Comparison of ENCODE assay signal across 9 mouse cellular contexts in genomic region chr6:135198726-135199125, GRCm38 (mm10). TPM values are rescaled to one million over a fixed set of nuclear protein-coding genes. Genes with fewer than 3 reads are reported as not detected.
A peak's percentile ranks its signal among the peaks of the same experiment; 100 is the strongest.
DNase-seq lines count a peak whose midpoint lies in the region; ATAC-seq lines count a peak whose summit lies in the region.
"Had no signal": no experiment of that assay in that cellular context is flagged by ENCODE, and none has a peak within 500 bp of the region (broad histone marks: within the 10 kb centered on the region; RNA-seq: fewer than 3 reads in every experiment).

No protein-coding gene starts in this region.

- ATAC-seq in heart, embryonic 13.5 days (ENCODE audit: extremely low read depth, insufficient number of reproducible peaks, low FRiP score, low TSS enrichment), result no peak
- no peak for ATAC-seq in hindbrain, embryonic 13.5 days (ENCODE audit: low FRiP score)
- ATAC-seq in midbrain, embryonic 11.5 days (ENCODE audit: low FRiP score), result no peak

- 50% methylated on average over 6 of the region's 6 CpGs for WGBS in heart, embryonic 13.5 days
- 43% methylated on average over 6 of the region's 6 CpGs for WGBS in hindbrain, embryonic 13.5 days
- 47% methylated on average over 6 of the region's 6 CpGs for WGBS in midbrain, embryonic 11.5 days

- peaks cover 19% of the 10 kb centered on the region for H3K4me1 ChIP-seq in heart, embryonic 13.5 days
- peaks cover 29% of the 10 kb centered on the region for H3K4me1 ChIP-seq in hindbrain, embryonic 13.5 days (replicated peaks)
- H3K4me1 ChIP-seq in midbrain, embryonic 11.5 days (ENCODE audit: control insufficient read depth, insufficient read depth, low read length), result peaks cover 2% of the 10 kb centered on the region; the same call in 1 of the 2 replicates

- peaks cover 4% of the 10 kb centered on the region; the same call in 1 of the 2 replicates for H3K27me3 ChIP-seq in heart, embryonic 13.5 days (replicated peaks)
- no peaks in the 10 kb centered on the region for H3K27me3 ChIP-seq in hindbrain, embryonic 13.5 days
- no peaks in the 10 kb centered on the region; the same call in 1 of the 2 replicates for H3K27me3 ChIP-seq in midbrain, embryonic 11.5 days (ENCODE audit: control insufficient read depth, insufficient read depth, low read length)
- H3K27me3 ChIP-seq: CH12.LX had no signal

- intact Hi-C loops in heart, postnatal 10 days (cut with DNase I), result no loop called here

- H3K27ac ChIP-seq in heart, embryonic 13.5 days (replicated peaks), result no peak overlapping the region
- no peak overlapping the region for H3K27ac ChIP-seq in hindbrain, embryonic 13.5 days
- no peak overlapping the region for H3K27ac ChIP-seq in midbrain, embryonic 11.5 days (ENCODE audit: low read depth, low read length)

- no peaks in the 10 kb centered on the region for H3K36me3 ChIP-seq in heart, embryonic 13.5 days
- H3K36me3 ChIP-seq in hindbrain, embryonic 13.5 days, result no peaks in the 10 kb centered on the region
- H3K36me3 ChIP-seq in midbrain, embryonic 11.5 days (ENCODE audit: control insufficient read depth, insufficient read depth, low read length), result no peaks in the 10 kb centered on the region

- H3K4me2 ChIP-seq in heart, embryonic 13.5 days, result peak overlapping the region; percentile 94
- H3K4me2 ChIP-seq in hindbrain, embryonic 13.5 days, result peak overlapping the region; percentile 87
- peak overlapping the region; percentile 85 for H3K4me2 ChIP-seq in midbrain, embryonic 11.5 days

- peak overlapping the region; percentile 94 for H3K4me3 ChIP-seq in heart, embryonic 13.5 days
- H3K4me3 ChIP-seq in hindbrain, embryonic 13.5 days, result peak overlapping the region; percentile 71
- H3K4me3 ChIP-seq in midbrain, embryonic 11.5 days (ENCODE audit: low read depth, low read length), result peak overlapping the region; percentile 71

- no peaks in the 10 kb centered on the region for H3K9me3 ChIP-seq in heart, embryonic 13.5 days
- H3K9me3 ChIP-seq in hindbrain, embryonic 13.5 days, result no peaks in the 10 kb centered on the region
- no peaks in the 10 kb centered on the region; the same call in 1 of the 2 replicates for H3K9me3 ChIP-seq in midbrain, embryonic 11.5 days (ENCODE audit: control insufficient read depth, low read length)

- DNase-seq in heart, postnatal 10 days, result no peak
- peak; percentile 49 for DNase-seq in MEL-GATA-1-ER (ENCODE audit: extremely low read depth, low read depth)
- no peak for DNase-seq in midbrain, embryonic 11.5 days (ENCODE audit: low spot score, missing footprints)
- DNase-seq in cerebellum, postnatal 36 days, result no peak
- DNase-seq in cerebellum, adult 18-20 months, result no peak
- no peak for DNase-seq in ovary, postnatal 10 days (ENCODE audit: low spot score)

- H3K9ac ChIP-seq in heart, embryonic 13.5 days, result peak overlapping the region; percentile 90
- H3K9ac ChIP-seq in hindbrain, embryonic 13.5 days, result peak overlapping the region; percentile 89
- peak overlapping the region; percentile 87; the same call in 1 of the 2 replicates for H3K9ac ChIP-seq in midbrain, embryonic 11.5 days (ENCODE audit: low read length)

RNA-seq across cellular contexts. Expression of gene Hebp1, which starts 0.9 kb away (rescaled TPM):
- 14.5 and 15.9 TPM in 2 replicates for polyA plus RNA-seq in heart, embryonic 13.5 days (2015; fragmentation: Nextera tagmentation; extraction: Ambion mirVana)
- 10 to 100 TPM; 58.5 to 59.0 TPM for total RNA-seq in heart, postnatal 10 days (2021)
- 2.9 and 4.2 TPM in 2 replicates for polyA plus RNA-seq in hindbrain, embryonic 13.5 days (2015; fragmentation: Nextera tagmentation; extraction: Ambion mirVana)
- 1.8 and 2.9 TPM in 2 replicates for polyA plus RNA-seq in midbrain, embryonic 11.5 days (2014; fragmentation: Nextera tagmentation; extraction: Ambion mirVana)
- total RNA-seq: CH12.LX had no signal

RNA-seq across cellular contexts. Expression of gene Fam234b, which starts 0.9 kb away (rescaled TPM):
- polyA plus RNA-seq in heart, embryonic 13.5 days (2015; fragmentation: Nextera tagmentation; extraction: Ambion mirVana), result 8.0 and 8.4 TPM in 2 replicates
- total RNA-seq in heart, postnatal 10 days (2021), result 1 to 10 TPM; 5.6 to 7.5 TPM
- 85.5 and 87.9 TPM in 2 replicates for polyA plus RNA-seq in hindbrain, embryonic 13.5 days (2015; fragmentation: Nextera tagmentation; extraction: Ambion mirVana)
- 29.3 and 33.0 TPM in 2 replicates for polyA plus RNA-seq in midbrain, embryonic 11.5 days (2014; fragmentation: Nextera tagmentation; extraction: Ambion mirVana)

RNA-seq across cellular contexts. Expression of gene Gsg1, which starts 55.4 kb away (rescaled TPM):
- polyA plus RNA-seq in heart, embryonic 13.5 days (2015; fragmentation: Nextera tagmentation; extraction: Ambion mirVana), result 0.51 and 0.56 TPM in 2 replicates
- under 1 TPM; 0.32 to 0.89 TPM for total RNA-seq in heart, postnatal 10 days (2021)
- polyA plus RNA-seq in hindbrain, embryonic 13.5 days (2015; fragmentation: Nextera tagmentation; extraction: Ambion mirVana), result 0.19 and 0.32 TPM in 2 replicates
- 0.16 and 0.48 TPM in 2 replicates for polyA plus RNA-seq in midbrain, embryonic 11.5 days (2014; fragmentation: Nextera tagmentation; extraction: Ambion mirVana)
- total RNA-seq: CH12.LX had no signal
